Mouse (Mus musculus): Measurements from ENCODE around the gene Gm10234.

Gene Gm10234

GRCm38 (mm10) chr6:95321812-95322211, at the start of gene Gm10234:
Gene Gm10234 (plus strand): TSS chr6:95322112.
- no peak for DNase-seq (ENCODE audit: inconsistent age in 2 of 2, low spot score in 1 of 2)

GRCm38 (mm10) chr6:95277633-95278032, 44.3 kb upstream of the Gm10234 start:
- no peak for DNase-seq (ENCODE audit: inconsistent age in 2 of 2, low spot score in 1 of 2)

GRCm38 (mm10) chr6:95296025-95296424, 25.9 kb upstream of the Gm10234 start:
- no peak for DNase-seq (ENCODE audit: inconsistent age in 2 of 2, low spot score in 1 of 2)

- DNase-seq (ENCODE audit: inconsistent age in 2 of 2, low spot score in 1 of 2): no peak
Measured at GRCm38 (mm10) chr6:95298387-95298786, 23.5 kb upstream of the Gm10234 start.

- peak in 1 of 2 experiments; percentile 47 for DNase-seq (ENCODE audit: inconsistent age in 2 of 2, low spot score in 1 of 2)
Measured at GRCm38 (mm10) chr6:95300658-95301057, 21.3 kb upstream of the Gm10234 start.

GRCm38 (mm10) chr6:95331191-95331590, 9.3 kb downstream of the Gm10234 start:
- no peak for DNase-seq (ENCODE audit: inconsistent age in 2 of 2, low spot score in 1 of 2)

- DNase-seq (ENCODE audit: inconsistent age in 2 of 2, low spot score in 1 of 2): no peak
Measured at GRCm38 (mm10) chr6:95334781-95335180, 12.9 kb downstream of the Gm10234 start.

- no peak for DNase-seq (ENCODE audit: inconsistent age in 2 of 2, low spot score in 1 of 2)
Measured at GRCm38 (mm10) chr6:95349378-95349777, 27.5 kb downstream of the Gm10234 start.

- DNase-seq (ENCODE audit: inconsistent age in 2 of 2, low spot score in 1 of 2): no peak
Measured at GRCm38 (mm10) chr6:95353043-95353442, 31.1 kb downstream of the Gm10234 start.

- DNase-seq (ENCODE audit: inconsistent age in 2 of 2, low spot score in 1 of 2): no peak
Measured at GRCm38 (mm10) chr6:95353886-95354285, 32.0 kb downstream of the Gm10234 start.

- peak in 1 of 2 experiments; percentile 21 for DNase-seq (ENCODE audit: inconsistent age in 2 of 2, low spot score in 1 of 2)
Measured at GRCm38 (mm10) chr6:95360084-95360483, 38.2 kb downstream of the Gm10234 start.

- no peak for DNase-seq (ENCODE audit: inconsistent age in 2 of 2, low spot score in 1 of 2)
Measured at GRCm38 (mm10) chr6:95362707-95363106, 40.8 kb downstream of the Gm10234 start.

GRCm38 (mm10) chr6:95371811-95372210, 49.9 kb downstream of the Gm10234 start:
- DNase-seq (ENCODE audit: inconsistent age in 2 of 2, low spot score in 1 of 2): no peak

Measured in adrenal gland, adult (tissue).